Mouse (Mus musculus): ENCODE measurements around the gene Nhlrc2. TPM values are rescaled to one million over a fixed set of nuclear protein-coding genes. Genes with fewer than 3 reads are reported as not detected.

Gene Nhlrc2
- polyA plus RNA-seq, 1 experiment, result 12.6 TPM

- no peak for DNase-seq (ENCODE audit: low read depth)
- TF ChIP-seq CTCF (IDR thresholded peaks at IDR 0.05; ENCODE audit: borderline replicate concordance, extremely low read depth, insufficient read depth, insufficient read length), result no peak
- no peak for TF ChIP-seq POLR2A (IDR thresholded peaks at IDR 0.05; ENCODE audit: borderline replicate concordance, extremely low read depth, insufficient read depth, insufficient read length, poor library complexity, severe bottlenecking)
These were observed 42.2 kb downstream of the Nhlrc2 start for GRCm38 (mm10) chr19:56590250-56590649.

- TF ChIP-seq CTCF (IDR thresholded peaks at IDR 0.05; ENCODE audit: borderline replicate concordance, extremely low read depth, insufficient read depth, insufficient read length) (no peak), POLR2A (IDR thresholded peaks at IDR 0.05; ENCODE audit: borderline replicate concordance, extremely low read depth, insufficient read depth, insufficient read length, poor library complexity, severe bottlenecking) (no peak)
- no peak for DNase-seq (ENCODE audit: low read depth)
These were observed 44.4 kb downstream of the Nhlrc2 start for GRCm38 (mm10) chr19:56592472-56592871.

GRCm38 (mm10) chr19:56599996-56600395 is 51.9 kb downstream of the Nhlrc2 start:
- DNase-seq (ENCODE audit: low read depth), result peak; percentile 43
- TF ChIP-seq CTCF (IDR thresholded peaks at IDR 0.05; ENCODE audit: borderline replicate concordance, extremely low read depth, insufficient read depth, insufficient read length), result no peak
- TF ChIP-seq POLR2A (IDR thresholded peaks at IDR 0.05; ENCODE audit: borderline replicate concordance, extremely low read depth, insufficient read depth, insufficient read length, poor library complexity, severe bottlenecking), result no peak

GRCm38 (mm10) chr19:56600797-56601196 is 52.7 kb downstream of the Nhlrc2 start:
- TF ChIP-seq CTCF (IDR thresholded peaks at IDR 0.05; ENCODE audit: borderline replicate concordance, extremely low read depth, insufficient read depth, insufficient read length) (no peak), POLR2A (IDR thresholded peaks at IDR 0.05; ENCODE audit: borderline replicate concordance, extremely low read depth, insufficient read depth, insufficient read length, poor library complexity, severe bottlenecking) (no peak)
- DNase-seq (ENCODE audit: low read depth), result no peak

GRCm38 (mm10) chr19:56601901-56602347 is 53.9 kb downstream of the Nhlrc2 start:
- TF ChIP-seq POLR2A (IDR thresholded peaks at IDR 0.05; ENCODE audit: borderline replicate concordance, extremely low read depth, insufficient read depth, insufficient read length, poor library complexity, severe bottlenecking) (no peak), CTCF (IDR thresholded peaks at IDR 0.05; ENCODE audit: borderline replicate concordance, extremely low read depth, insufficient read depth, insufficient read length) (no peak)
- DNase-seq (ENCODE audit: low read depth), result no peak

- no peak for TF ChIP-seq POLR2A (IDR thresholded peaks at IDR 0.05; ENCODE audit: borderline replicate concordance, extremely low read depth, insufficient read depth, insufficient read length, poor library complexity, severe bottlenecking)
- TF ChIP-seq CTCF (IDR thresholded peaks at IDR 0.05; ENCODE audit: borderline replicate concordance, extremely low read depth, insufficient read depth, insufficient read length), result no peak
- DNase-seq (ENCODE audit: low read depth), result no peak
These were observed 60.9 kb downstream of the Nhlrc2 start for GRCm38 (mm10) chr19:56608946-56609345.

GRCm38 (mm10) chr19:56614131-56614530 is 66.1 kb downstream of the Nhlrc2 start:
- DNase-seq (ENCODE audit: low read depth), result no peak
- TF ChIP-seq CTCF (IDR thresholded peaks at IDR 0.05; ENCODE audit: borderline replicate concordance, extremely low read depth, insufficient read depth, insufficient read length) (no peak), POLR2A (IDR thresholded peaks at IDR 0.05; ENCODE audit: borderline replicate concordance, extremely low read depth, insufficient read depth, insufficient read length, poor library complexity, severe bottlenecking) (no peak)

- peak; percentile 52 for DNase-seq (ENCODE audit: low read depth)
- TF ChIP-seq POLR2A (IDR thresholded peaks at IDR 0.05; ENCODE audit: borderline replicate concordance, extremely low read depth, insufficient read depth, insufficient read length, poor library complexity, severe bottlenecking) (no peak), CTCF (IDR thresholded peaks at IDR 0.05; ENCODE audit: borderline replicate concordance, extremely low read depth, insufficient read depth, insufficient read length) (no peak)
These were observed 70.8 kb downstream of the Nhlrc2 start for GRCm38 (mm10) chr19:56618845-56619244.

GRCm38 (mm10) chr19:56619546-56619945 is 71.5 kb downstream of the Nhlrc2 start:
- TF ChIP-seq CTCF (IDR thresholded peaks at IDR 0.05; ENCODE audit: borderline replicate concordance, extremely low read depth, insufficient read depth, insufficient read length), result no peak
- no peak for TF ChIP-seq POLR2A (IDR thresholded peaks at IDR 0.05; ENCODE audit: borderline replicate concordance, extremely low read depth, insufficient read depth, insufficient read length, poor library complexity, severe bottlenecking)
- peak; percentile 55 for DNase-seq (ENCODE audit: low read depth)

GRCm38 (mm10) chr19:56621876-56622275 is 73.8 kb downstream of the Nhlrc2 start:
- no peak for TF ChIP-seq CTCF (IDR thresholded peaks at IDR 0.05; ENCODE audit: borderline replicate concordance, extremely low read depth, insufficient read depth, insufficient read length)
- TF ChIP-seq POLR2A (IDR thresholded peaks at IDR 0.05; ENCODE audit: borderline replicate concordance, extremely low read depth, insufficient read depth, insufficient read length, poor library complexity, severe bottlenecking), result no peak
- DNase-seq (ENCODE audit: low read depth), result no peak

- TF ChIP-seq POLR2A (IDR thresholded peaks at IDR 0.05; ENCODE audit: borderline replicate concordance, extremely low read depth, insufficient read depth, insufficient read length, poor library complexity, severe bottlenecking) (no peak), CTCF (IDR thresholded peaks at IDR 0.05; ENCODE audit: borderline replicate concordance, extremely low read depth, insufficient read depth, insufficient read length) (no peak)
- DNase-seq (ENCODE audit: low read depth), result no peak
These were observed 79.9 kb downstream of the Nhlrc2 start for GRCm38 (mm10) chr19:56627881-56628472.

GRCm38 (mm10) chr19:56629647-56630046 is 81.6 kb downstream of the Nhlrc2 start:
- no peak for DNase-seq (ENCODE audit: low read depth)
- no peak for TF ChIP-seq POLR2A (IDR thresholded peaks at IDR 0.05; ENCODE audit: borderline replicate concordance, extremely low read depth, insufficient read depth, insufficient read length, poor library complexity, severe bottlenecking)
- no peak for TF ChIP-seq CTCF (IDR thresholded peaks at IDR 0.05; ENCODE audit: borderline replicate concordance, extremely low read depth, insufficient read depth, insufficient read length)
